Mouse (Mus musculus) myocyte (in vitro differentiated cells): ENCODE results near the gene Erich3.

Source experiments
- MAX ChIP-seq: IDR thresholded peaks from one replicate; pipeline ENCODE4 v1.6.1; 2011; ENCODE audit warnings: low read depth, mild to moderate bottlenecking, control low read depth
- POLR2A ChIP-seq: IDR thresholded peaks from one replicate; pipeline ENCODE4 v1.6.1; 2011; ENCODE audit warnings: low read depth, mild to moderate bottlenecking, control low read depth, moderate library complexity; ENCODE audit not compliant: insufficient read length
- USF1 ChIP-seq: IDR thresholded peaks from one replicate; pipeline ENCODE4 v1.6.1; 2011; ENCODE audit warnings: low read depth, mild to moderate bottlenecking, control low read depth, moderate library complexity

GRCm38 (mm10) chr3:154663976-154664581 is 420 bp downstream of the Erich3 start:
- TF ChIP-seq USF1: no peak
- TF ChIP-seq POLR2A: no peak
- TF ChIP-seq MAX: no peak
